Mouse (Mus musculus): ENCODE data around the gene Insig2. TPM values are rescaled to one million over a fixed set of nuclear protein-coding genes. Genes with fewer than 3 reads are reported as not detected.

The Insig2 gene
- polyA plus RNA-seq, 1 experiment from 2014 or later: 28.5 TPM

- H3K4me1 ChIP-seq: no peaks in the 10 kb centered on the region
- H3K27me3 ChIP-seq: no peaks in the 10 kb centered on the region
- 71% methylated on average over 13 of the region's 13 CpGs for WGBS
- H3K27ac ChIP-seq: no peak overlapping the region
- ATAC-seq (ENCODE audit: borderline replicate concordance, extremely low read depth, low FRiP score, low TSS enrichment): no peak
- H3K36me3 ChIP-seq: no peaks in the 10 kb centered on the region
- H3K9me3 ChIP-seq: no peaks in the 10 kb centered on the region
- no peak overlapping the region for H3K4me3 ChIP-seq
- H3K4me2 ChIP-seq: no peak overlapping the region
- no peak overlapping the region for H3K9ac ChIP-seq
Observed at GRCm38 (mm10) chr1:121350616-121351015, 18.2 kb upstream of the Insig2 start.

GRCm38 (mm10) chr1:121348875-121349847 is 16.8 kb upstream of the Insig2 start:
- no peaks in the 10 kb centered on the region for H3K4me1 ChIP-seq
- H3K4me2 ChIP-seq: no peak overlapping the region
- no peaks in the 10 kb centered on the region for H3K27me3 ChIP-seq
- H3K27ac ChIP-seq: no peak overlapping the region
- no peak overlapping the region for H3K4me3 ChIP-seq
- no peaks in the 10 kb centered on the region for H3K36me3 ChIP-seq
- H3K9me3 ChIP-seq: no peaks in the 10 kb centered on the region
- no peak for ATAC-seq (ENCODE audit: borderline replicate concordance, extremely low read depth, low FRiP score, low TSS enrichment)
- no peak overlapping the region for H3K9ac ChIP-seq
- WGBS: 69% methylated on average over 4 of the region's 4 CpGs

GRCm38 (mm10) chr1:121343966-121344365 is 11.6 kb upstream of the Insig2 start:
- ATAC-seq (ENCODE audit: borderline replicate concordance, extremely low read depth, low FRiP score, low TSS enrichment): no peak
- no peak overlapping the region for H3K9ac ChIP-seq
- H3K4me2 ChIP-seq: no peak overlapping the region
- no peaks in the 10 kb centered on the region for H3K4me1 ChIP-seq
- no peaks in the 10 kb centered on the region for H3K36me3 ChIP-seq
- H3K4me3 ChIP-seq: no peak overlapping the region
- no peaks in the 10 kb centered on the region for H3K27me3 ChIP-seq
- H3K9me3 ChIP-seq: no peaks in the 10 kb centered on the region
- H3K27ac ChIP-seq: no peak overlapping the region
- WGBS: 33% methylated on average over 5 of the region's 5 CpGs

GRCm38 (mm10) chr1:121335789-121336188 is 3.4 kb upstream of the Insig2 start:
- ATAC-seq (ENCODE audit: borderline replicate concordance, extremely low read depth, low FRiP score, low TSS enrichment): no peak
- no peak overlapping the region for H3K4me3 ChIP-seq
- H3K9me3 ChIP-seq: no peaks in the 10 kb centered on the region
- no peak overlapping the region for H3K4me2 ChIP-seq
- H3K27me3 ChIP-seq: no peaks in the 10 kb centered on the region
- no peaks in the 10 kb centered on the region for H3K4me1 ChIP-seq
- H3K36me3 ChIP-seq: no peaks in the 10 kb centered on the region
- H3K27ac ChIP-seq: no peak overlapping the region
- no peak overlapping the region for H3K9ac ChIP-seq
- 33% methylated on average over 4 of the region's 4 CpGs for WGBS

GRCm38 (mm10) chr1:121333986-121334703 is 1.8 kb upstream of the Insig2 start:
- Histone ChIP-seq H3K9me3 (no peaks in the 10 kb centered on the region), H3K4me3 (no peak overlapping the region), H3K4me2 (no peak overlapping the region), H3K4me1 (peaks cover 3% of the 10 kb centered on the region; the same call in 1 of the 2 replicates), H3K9ac (no peak overlapping the region), H3K27ac (no peak overlapping the region), H3K36me3 (no peaks in the 10 kb centered on the region), H3K27me3 (no peaks in the 10 kb centered on the region)
- 91% methylated on average over 4 of the region's 4 CpGs for WGBS
- ATAC-seq (ENCODE audit: borderline replicate concordance, extremely low read depth, low FRiP score, low TSS enrichment): no peak

GRCm38 (mm10) chr1:121330621-121331020 is 1.8 kb downstream of the Insig2 start:
- Histone ChIP-seq H3K9ac (no peak overlapping the region), H3K36me3 (no peaks in the 10 kb centered on the region), H3K4me1 (peaks cover 18% of the 10 kb centered on the region), H3K4me2 (no peak overlapping the region), H3K4me3 (no peak overlapping the region), H3K27me3 (no peaks in the 10 kb centered on the region), H3K9me3 (no peaks in the 10 kb centered on the region), H3K27ac (no peak overlapping the region)
- ATAC-seq (ENCODE audit: borderline replicate concordance, extremely low read depth, low FRiP score, low TSS enrichment): no peak
- 75% methylated on average over 2 of the region's 2 CpGs for WGBS

GRCm38 (mm10) chr1:121329391-121329790 is 3.0 kb downstream of the Insig2 start:
- Histone ChIP-seq H3K36me3 (no peaks in the 10 kb centered on the region), H3K27ac (no peak overlapping the region), H3K4me1 (peaks cover 18% of the 10 kb centered on the region), H3K4me3 (no peak overlapping the region), H3K9me3 (no peaks in the 10 kb centered on the region), H3K4me2 (no peak overlapping the region), H3K27me3 (no peaks in the 10 kb centered on the region), H3K9ac (no peak overlapping the region)
- 62% methylated on average over 2 of the region's 2 CpGs for WGBS
- no peak for ATAC-seq (ENCODE audit: borderline replicate concordance, extremely low read depth, low FRiP score, low TSS enrichment)

GRCm38 (mm10) chr1:121328193-121328555 is 4.2 kb downstream of the Insig2 start:
- Histone ChIP-seq H3K9ac (peak overlapping the region; percentile 77), H3K4me1 (peaks cover 26% of the 10 kb centered on the region), H3K4me2 (peak overlapping the region; percentile 79), H3K36me3 (no peaks in the 10 kb centered on the region), H3K9me3 (no peaks in the 10 kb centered on the region), H3K4me3 (peak overlapping the region; percentile 77), H3K27me3 (no peaks in the 10 kb centered on the region), H3K27ac (peak overlapping the region; percentile 92)
- ATAC-seq (ENCODE audit: borderline replicate concordance, extremely low read depth, low FRiP score, low TSS enrichment): peak; percentile 47; the same call in 1 of the 2 replicates
- WGBS: 1% methylated on average over 7 of the region's 7 CpGs

GRCm38 (mm10) chr1:121327344-121328192 is 4.8 kb downstream of the Insig2 start:
- peak; percentile 99 for ATAC-seq (ENCODE audit: borderline replicate concordance, extremely low read depth, low FRiP score, low TSS enrichment)
- Histone ChIP-seq H3K9me3 (no peaks in the 10 kb centered on the region), H3K27ac (peak overlapping the region; percentile 92), H3K27me3 (no peaks in the 10 kb centered on the region), H3K4me2 (peak overlapping the region; percentile 79), H3K4me1 (peaks cover 29% of the 10 kb centered on the region), H3K4me3 (peak overlapping the region; percentile 77), H3K36me3 (no peaks in the 10 kb centered on the region), H3K9ac (peak overlapping the region; percentile 77)
- under 1% methylated on average over 55 of the region's 55 CpGs for WGBS

- H3K9ac ChIP-seq: peak overlapping the region; percentile 77
- H3K4me3 ChIP-seq: peak overlapping the region; percentile 77
- H3K27me3 ChIP-seq: no peaks in the 10 kb centered on the region
- H3K4me1 ChIP-seq: peaks cover 29% of the 10 kb centered on the region
- peak overlapping the region; percentile 79 for H3K4me2 ChIP-seq
- ATAC-seq (ENCODE audit: borderline replicate concordance, extremely low read depth, low FRiP score, low TSS enrichment): no peak
- H3K9me3 ChIP-seq: no peaks in the 10 kb centered on the region
- H3K36me3 ChIP-seq: no peaks in the 10 kb centered on the region
- no peak overlapping the region; the same call in 1 of the 2 replicates for H3K27ac ChIP-seq
- 19% methylated on average over 18 of the region's 18 CpGs for WGBS
Observed at GRCm38 (mm10) chr1:121326591-121327343, 5.6 kb downstream of the Insig2 start.

- Histone ChIP-seq H3K4me1 (peaks cover 23% of the 10 kb centered on the region), H3K4me2 (no peak overlapping the region), H3K27ac (no peak overlapping the region), H3K9me3 (no peaks in the 10 kb centered on the region), H3K4me3 (no peak overlapping the region), H3K27me3 (no peaks in the 10 kb centered on the region), H3K36me3 (no peaks in the 10 kb centered on the region), H3K9ac (no peak overlapping the region)
- no peak for ATAC-seq (ENCODE audit: borderline replicate concordance, extremely low read depth, low FRiP score, low TSS enrichment)
- 48% methylated on average over 4 of the region's 4 CpGs for WGBS
Observed at GRCm38 (mm10) chr1:121323501-121323900, 8.9 kb downstream of the Insig2 start.
